Mouse (Mus musculus): Measurements from ENCODE around the gene Col17a1.

DNA sequence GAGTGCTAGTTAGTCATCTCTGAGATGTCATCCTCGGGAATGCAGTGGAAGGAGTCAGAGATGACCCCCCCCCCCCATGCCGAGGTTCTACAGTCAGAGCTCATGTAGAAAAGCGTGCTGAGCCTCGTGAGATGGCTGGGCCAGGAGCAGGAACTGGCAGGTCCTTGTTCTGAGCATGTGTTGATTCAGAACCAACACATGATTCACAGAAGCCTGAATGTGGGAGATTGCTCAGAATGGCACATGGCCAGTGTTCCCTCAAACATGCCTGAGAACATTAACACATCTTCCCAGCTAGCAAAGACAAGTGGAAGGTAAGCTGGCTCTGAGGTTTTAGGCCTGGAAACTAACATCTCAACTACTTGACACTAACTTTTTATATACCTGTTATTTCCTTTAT, 18.5 kb upstream of the Col17a1 start:
- TF ChIP-seq CTCF (IDR thresholded peaks at IDR 0.05; ENCODE audit: low read depth, low read length) (no peak), POLR2A (IDR thresholded peaks at IDR 0.05; ENCODE audit: insufficient read depth, low read length) (no peak), EP300 (IDR thresholded peaks at IDR 0.05; ENCODE audit: insufficient read depth, low read depth, low read length) (no peak)

Measured in ES-Bruce4 (cell line).